Mouse (Mus musculus): Measurements from ENCODE around the gene Zfand2a.

GRCm38 (mm10) chr5:139441726-139442018 is 42.7 kb downstream of the Zfand2a start:
- no peak for TF ChIP-seq HCFC1 (IDR thresholded peaks at IDR 0.05; ENCODE audit: borderline replicate concordance, insufficient read depth, low read length)
- no peak for TF ChIP-seq CHD2 (IDR thresholded peaks at IDR 0.05; ENCODE audit: low read depth, low read length)
- no peak for TF ChIP-seq ZC3H11A (IDR thresholded peaks at IDR 0.05; ENCODE audit: borderline replicate concordance, low read depth, low read length)
- TF ChIP-seq ZNF384 (IDR thresholded peaks at IDR 0.05; ENCODE audit: low read depth, low read length): no peak
